ENCODE assay signal across 21 mouse cellular contexts in genomic region chr11:28639081-28639480, GRCm38 (mm10).
"Had no signal": no experiment of that assay in that cellular context is flagged by ENCODE, and none has a peak within 500 bp of the region (broad histone marks: within the 10 kb centered on the region; RNA-seq: fewer than 3 reads in every experiment).

No protein-coding gene starts in this region.

- DNase-seq: heart, postnatal 10 days; heart, postnatal 14 days; heart, postnatal 36 days; heart, postnatal 4 days; kidney, adult 11 months; kidney, adult 18-20 months; kidney, adult 2 months; kidney, adult 8-10 months; kidney, adult 9 months; kidney, postnatal 10 days; kidney, postnatal 14 days; kidney, postnatal 36 days; kidney, postnatal 4 days; layer of hippocampus, adult 9-11 months; layer of hippocampus, postnatal 36 days had no signal

- ATAC-seq: hindbrain, embryonic 16.5 days; hindbrain, postnatal 0 days; inflammation-experienced regulatory T-cells, adult 6 months; intestine, embryonic 15.5 days; intestine, embryonic 16.5 days; intestine, postnatal 0 days had no signal
